Mouse (Mus musculus) intestine, embryonic 15.5 days (tissue): ENCODE measurements at regions not wholly inside any gene's neighbourhood (a gene's known extent, or its start where the extent isn't known, plus 50 kb on each side); places are given as distances from the start of the nearest gene placed in this dataset.

Source experiments
- ATAC-seq: fragments of 200-750 bp; cut with Nextera tagmentation; 2 replicates; pipeline ENCODE4 v1.8.0; 2017; ENCODE audit warnings: moderate TSS enrichment, moderate library complexity
- H3K27ac ChIP-seq: fragments of 300-500 bp; sonication (generic); 2 replicates; pipeline ENCODE4 v1.5.1; 2015; ENCODE audit warnings: mild to moderate bottlenecking, inconsistent platforms
- H3K27me3 ChIP-seq: fragments of 300-500 bp; sonication (generic); replicated peaks from 2 replicates; pipeline ENCODE4 v1.6.1; 2015; ENCODE audit warnings: inconsistent platforms
- H3K36me3 ChIP-seq: fragments of 300-500 bp; sonication (generic); 2 replicates; pipeline ENCODE4 v1.6.1; 2015; ENCODE audit warnings: inconsistent platforms
- H3K4me1 ChIP-seq: fragments of 300-500 bp; sonication (generic); replicated peaks from 2 replicates; pipeline ENCODE4 v1.6.1; 2015; ENCODE audit warnings: inconsistent platforms
- H3K4me2 ChIP-seq: fragments of 300-500 bp; sonication (generic); replicated peaks from 2 replicates; pipeline ENCODE4 v1.6.1; 2015; ENCODE audit warnings: mild to moderate bottlenecking, inconsistent platforms
- H3K4me3 ChIP-seq: fragments of 300-500 bp; sonication (generic); replicated peaks from 2 replicates; pipeline ENCODE4 v1.5.1; 2015; ENCODE audit warnings: inconsistent platforms
- H3K9ac ChIP-seq: fragments of 300-500 bp; sonication (generic); 2 replicates; pipeline ENCODE4 v1.6.1; 2015; ENCODE audit warnings: inconsistent platforms
- H3K9me3 ChIP-seq: fragments of 300-500 bp; sonication (generic); 2 replicates; pipeline ENCODE4 v1.6.1; 2016; ENCODE audit warnings: inconsistent platforms
- WGBS: fragments of 180-500 bp; shearing (Covaris S2); methylation state at CpG from one replicate; pipeline ENCODE4 v1.1.7; 2015; 5-methylcytosine and 5-hydroxymethylcytosine counted together

- no peak overlapping the region for H3K4me2 ChIP-seq
- ATAC-seq, result no peak
- H3K36me3 ChIP-seq, result no peaks in the 10 kb centered on the region
- no peaks in the 10 kb centered on the region for H3K9me3 ChIP-seq
- H3K27ac ChIP-seq, result no peak overlapping the region
- 0 out of 2 replicates have a peak, but pooled peaks cover 8% of the 10 kb centered on the region for H3K4me1 ChIP-seq
- no peak overlapping the region for H3K9ac ChIP-seq
- WGBS, result 84% methylated on average over 7 of the region's 7 CpGs
- no peaks in the 10 kb centered on the region for H3K27me3 ChIP-seq
- H3K4me3 ChIP-seq, result no peak overlapping the region
Measured at GRCm38 (mm10) chr15:62044654-62045335, 1122.0 kb upstream of the A1bg start.

- no peak for ATAC-seq
- no peak overlapping the region for H3K9ac ChIP-seq
- 0 out of 2 replicates have a peak, but pooled peaks cover 8% of the 10 kb centered on the region for H3K4me1 ChIP-seq
- no peak overlapping the region for H3K4me2 ChIP-seq
- H3K27me3 ChIP-seq, result no peaks in the 10 kb centered on the region
- 75% methylated on average over 20 of the region's 20 CpGs for WGBS
- no peaks in the 10 kb centered on the region for H3K9me3 ChIP-seq
- H3K4me3 ChIP-seq, result no peak overlapping the region
- H3K36me3 ChIP-seq, result no peaks in the 10 kb centered on the region
- no peak overlapping the region for H3K27ac ChIP-seq
Measured at GRCm38 (mm10) chr15:62043617-62044392, 1121.0 kb upstream of the A1bg start.

- WGBS, result 80% methylated on average over 6 of the region's 6 CpGs
- no peak overlapping the region for H3K27ac ChIP-seq
- H3K9me3 ChIP-seq, result no peaks in the 10 kb centered on the region
- no peak for ATAC-seq
- no peaks in the 10 kb centered on the region for H3K36me3 ChIP-seq
- no peak overlapping the region for H3K4me2 ChIP-seq
- no peak overlapping the region for H3K9ac ChIP-seq
- no peaks in the 10 kb centered on the region for H3K27me3 ChIP-seq
- peaks cover 14% of the 10 kb centered on the region; the same call in 1 of the 2 replicates for H3K4me1 ChIP-seq
- H3K4me3 ChIP-seq, result no peak overlapping the region
Measured at GRCm38 (mm10) chr15:62042924-62043504, 1120.2 kb upstream of the A1bg start.
